8 mouse cellular contexts compared by ENCODE assay signal in the genomic region with DNA sequence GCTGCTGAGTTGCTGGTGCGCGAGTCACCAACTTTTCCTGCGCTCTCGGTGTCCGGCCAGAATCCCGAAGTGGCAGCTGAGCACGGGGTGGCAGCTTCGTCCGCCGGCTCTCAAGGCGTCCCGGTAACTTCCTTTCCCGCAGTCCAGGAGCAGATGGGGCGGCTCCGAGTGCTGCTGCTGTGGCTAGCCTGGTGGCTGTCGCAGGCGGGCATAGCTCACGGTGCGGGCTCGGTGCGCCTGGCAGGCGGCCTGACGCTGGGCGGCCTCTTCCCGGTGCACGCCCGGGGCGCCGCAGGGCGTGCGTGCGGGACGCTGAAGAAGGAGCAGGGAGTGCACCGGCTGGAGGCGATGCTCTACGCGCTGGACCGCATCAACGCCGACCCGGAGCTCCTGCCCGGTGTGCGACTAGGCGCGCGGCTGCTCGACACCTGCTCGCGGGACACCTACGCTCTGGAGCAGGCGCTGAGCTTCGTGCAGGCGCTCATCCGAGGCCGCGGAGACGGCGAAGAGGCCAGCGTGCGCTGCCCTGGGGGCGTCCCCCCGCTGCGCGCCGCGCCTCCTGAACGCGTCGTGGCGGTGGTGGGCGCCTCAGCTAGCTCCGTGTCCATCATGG. TPM values are rescaled to one million over a fixed set of nuclear protein-coding genes. Genes with fewer than 3 reads are reported as not detected.
DNase-seq lines count a peak whose midpoint lies in the region; ATAC-seq and TF ChIP-seq lines count a peak whose summit lies in the region.

No protein-coding gene starts in this region.

- H3K4me3 ChIP-seq in G1E (ENCODE audit: low read depth, low read length), result peak overlapping the region; percentile 28; the same call in 1 of the 2 replicates
- peak overlapping the region; percentile 36 for H3K4me3 ChIP-seq in forebrain, embryonic 11.5 days (ENCODE audit: low read depth, low read length)
- H3K4me3 ChIP-seq in kidney, embryonic 16.5 days (ENCODE audit: low read length), result peak overlapping the region; percentile 47
- H3K4me3 ChIP-seq in midbrain, postnatal 0 days (ENCODE audit: low read depth, low read length), result peak overlapping the region; percentile 49

- H3K27me3 ChIP-seq in G1E (ENCODE audit: insufficient read depth, low read length), result no peaks in the 10 kb centered on the region
- H3K27me3 ChIP-seq in forebrain, embryonic 11.5 days (ENCODE audit: control insufficient read depth, insufficient read depth, low read length), result peaks cover 48% of the 10 kb centered on the region
- H3K27me3 ChIP-seq in kidney, embryonic 16.5 days (ENCODE audit: insufficient read depth, low read length), result peaks cover 52% of the 10 kb centered on the region
- peaks cover 49% of the 10 kb centered on the region for H3K27me3 ChIP-seq in midbrain, postnatal 0 days (ENCODE audit: insufficient read depth, low read length)

- no peaks in the 10 kb centered on the region for H3K4me1 ChIP-seq in G1E (ENCODE audit: insufficient read depth, low read depth, low read length)
- peaks cover 9% of the 10 kb centered on the region for H3K4me1 ChIP-seq in forebrain, embryonic 11.5 days (replicated peaks; ENCODE audit: control insufficient read depth, insufficient read depth, low read length)
- H3K4me1 ChIP-seq in kidney, embryonic 16.5 days (ENCODE audit: insufficient read depth, low read length), result peaks cover 9% of the 10 kb centered on the region
- H3K4me1 ChIP-seq in midbrain, postnatal 0 days (ENCODE audit: insufficient read depth, low read length), result peaks cover 13% of the 10 kb centered on the region

- H3K9me3 ChIP-seq in G1E (replicated peaks), result peaks cover 85% of the 10 kb centered on the region
- no peaks in the 10 kb centered on the region for H3K9me3 ChIP-seq in forebrain, embryonic 11.5 days (ENCODE audit: control insufficient read depth, low read length)
- H3K9me3 ChIP-seq in kidney, embryonic 16.5 days (ENCODE audit: low read length), result no peaks in the 10 kb centered on the region
- no peaks in the 10 kb centered on the region for H3K9me3 ChIP-seq in midbrain, postnatal 0 days (ENCODE audit: low read length)

- no peak for ATAC-seq in G1E (ENCODE audit: extremely low read depth, insufficient number of reproducible peaks, low FRiP score, poor library complexity, severe bottlenecking)
- ATAC-seq in forebrain, embryonic 11.5 days (replicated peaks; ENCODE audit: low FRiP score), result no peak
- peak; percentile 69 for ATAC-seq in kidney, embryonic 16.5 days (ENCODE audit: low FRiP score, low TSS enrichment)
- peak; percentile 23; the same call in 1 of the 2 replicates for ATAC-seq in midbrain, postnatal 0 days (ENCODE audit: low FRiP score)

- H3K4me2 ChIP-seq in forebrain, embryonic 11.5 days (ENCODE audit: low read depth, low read length, severe bottlenecking), result peak overlapping the region; percentile 75
- H3K4me2 ChIP-seq in kidney, embryonic 16.5 days (replicated peaks; ENCODE audit: low read depth, low read length), result peak overlapping the region; percentile 76
- H3K4me2 ChIP-seq in midbrain, postnatal 0 days (ENCODE audit: low read depth, low read length, poor library complexity, severe bottlenecking), result peak overlapping the region; percentile 94

- 0% methylated on average over 60 of the region's 72 CpGs for WGBS in forebrain, embryonic 11.5 days
- WGBS in kidney, embryonic 16.5 days, result under 1% methylated on average over 70 of the region's 72 CpGs
- under 1% methylated on average over 59 of the region's 72 CpGs for WGBS in midbrain, postnatal 0 days

- 0 out of 2 replicates have a peak overlapping the region, but pooled peaks have one; percentile 32 for H3K9ac ChIP-seq in forebrain, embryonic 11.5 days (ENCODE audit: low read length)
- peak overlapping the region; percentile 39; the same call in 1 of the 2 replicates for H3K9ac ChIP-seq in kidney, embryonic 16.5 days (replicated peaks; ENCODE audit: low read length)
- no peak overlapping the region; the same call in 1 of the 2 replicates for H3K9ac ChIP-seq in midbrain, postnatal 0 days (replicated peaks; ENCODE audit: low read length, poor library complexity, severe bottlenecking)

- no peak overlapping the region for H3K27ac ChIP-seq in forebrain, embryonic 11.5 days (ENCODE audit: low read depth, low read length)
- no peak overlapping the region for H3K27ac ChIP-seq in kidney, embryonic 16.5 days (ENCODE audit: low read length)
- H3K27ac ChIP-seq in midbrain, postnatal 0 days (ENCODE audit: low read depth, low read length), result no peak overlapping the region

- no peak for TF ChIP-seq CTCF in G1E (IDR thresholded peaks at IDR 0.05; ENCODE audit: low read depth, low read length)
- no peak for TF ChIP-seq CTCF in midbrain, postnatal 0 days (IDR thresholded peaks at IDR 0.05)

- no peaks in the 10 kb centered on the region for H3K36me3 ChIP-seq in G1E (replicated peaks)
- H3K36me3 ChIP-seq in forebrain, embryonic 11.5 days (ENCODE audit: control insufficient read depth, insufficient read depth, low read length), result no peaks in the 10 kb centered on the region
- H3K36me3 ChIP-seq in kidney, embryonic 16.5 days (ENCODE audit: insufficient read depth, low read length), result no peaks in the 10 kb centered on the region
- no peaks in the 10 kb centered on the region for H3K36me3 ChIP-seq in midbrain, postnatal 0 days (ENCODE audit: insufficient read depth, low read length)

- peak; percentile 11 for DNase-seq in kidney, adult 18-20 months
- DNase-seq in kidney, adult 11 months, result no peak
- no peak for DNase-seq in G1E (ENCODE audit: low spot score)
- DNase-seq in forebrain, embryonic 11.5 days (ENCODE audit: low spot score), result peak; percentile 63
- no peak for DNase-seq in midbrain, postnatal 0 days (ENCODE audit: low spot score)
- no peak for DNase-seq in gastrocnemius, adult 8-10 months (ENCODE audit: low spot score in 2 of 2)
- no peak for DNase-seq in c-Kit-positive CD71-positive TER-119-positive erythroid progenitor cells, embryonic 14.5 days (ENCODE audit: low spot score)

RNA-seq across cellular contexts. Expression of gene Grm6, which starts 0.6 kb away (rescaled TPM):
- total RNA-seq in G1E (2014; fragmentation: Nextera tagmentation) (not detected in 2 replicates), G1E (2017) (0.05 TPM in 1 of 2 replicates, not detected in the other)
- 0.01 TPM in 1 of 2 replicates, not detected in the other for polyA plus RNA-seq in G1E (2012)
- polyA plus RNA-seq in forebrain, embryonic 11.5 days (2014; fragmentation: Nextera tagmentation; extraction: Ambion mirVana), result not detected in 2 replicates
- polyA plus RNA-seq in kidney, embryonic 16.5 days (2015; fragmentation: Nextera tagmentation; extraction: Ambion mirVana), result 0.10 TPM in 1 of 2 replicates, not detected in the other
- total RNA-seq in midbrain, postnatal 0 days (2014; rRNA removed), result not detected in 2 replicates
- not detected in 2 replicates for polyA plus RNA-seq in midbrain, postnatal 0 days (2015; fragmentation: Nextera tagmentation; extraction: Ambion mirVana)
- total RNA-seq in gastrocnemius, adult 8-10 months (2022), result not detected

RNA-seq across cellular contexts. Expression of gene Zfp879, which starts 9.7 kb away (rescaled TPM):
- not detected in 2 replicates for total RNA-seq in G1E (2014; fragmentation: Nextera tagmentation)
- 0.05 TPM in 1 of 2 replicates, not detected in the other for total RNA-seq in G1E (2017)
- polyA plus RNA-seq in G1E (2012), result not detected in 2 replicates
- polyA plus RNA-seq in forebrain, embryonic 11.5 days (2014; fragmentation: Nextera tagmentation; extraction: Ambion mirVana), result 0.79 and 1.3 TPM in 2 replicates
- polyA plus RNA-seq in kidney, embryonic 16.5 days (2015; fragmentation: Nextera tagmentation; extraction: Ambion mirVana), result 0.72 and 1.0 TPM in 2 replicates
- total RNA-seq in midbrain, postnatal 0 days (2014; rRNA removed), result 2.7 and 4.1 TPM in 2 replicates
- 1.2 and 1.4 TPM in 2 replicates for polyA plus RNA-seq in midbrain, postnatal 0 days (2015; fragmentation: Nextera tagmentation; extraction: Ambion mirVana)
- total RNA-seq in gastrocnemius, adult 8-10 months (2022), result 1 to 10 TPM; 2.1 to 2.4 (median 2.2) TPM

RNA-seq across cellular contexts. Expression of gene Zfp354c, which starts 23.6 kb away (rescaled TPM):
- total RNA-seq in G1E (2014; fragmentation: Nextera tagmentation) (not detected in 2 replicates), G1E (2017) (under 0.01 and 0.12 TPM in 2 replicates)
- not detected in 2 replicates for polyA plus RNA-seq in G1E (2012)
- 37.7 and 41.7 TPM in 2 replicates for polyA plus RNA-seq in forebrain, embryonic 11.5 days (2014; fragmentation: Nextera tagmentation; extraction: Ambion mirVana)
- polyA plus RNA-seq in kidney, embryonic 16.5 days (2015; fragmentation: Nextera tagmentation; extraction: Ambion mirVana), result 27.6 and 29.3 TPM in 2 replicates
- total RNA-seq in midbrain, postnatal 0 days (2014; rRNA removed), result 41.9 and 44.6 TPM in 2 replicates
- polyA plus RNA-seq in midbrain, postnatal 0 days (2015; fragmentation: Nextera tagmentation; extraction: Ambion mirVana), result 34.1 and 38.3 TPM in 2 replicates
- total RNA-seq in gastrocnemius, adult 8-10 months (2022), result 1 to 10 TPM; 3.1 to 4.4 (median 3.6) TPM

RNA-seq across cellular contexts. Expression of gene Zfp454, which starts 36.4 kb away (rescaled TPM):
- not detected in 2 replicates for total RNA-seq in G1E (2014; fragmentation: Nextera tagmentation)
- total RNA-seq in G1E (2017), result 0.11 TPM in 1 of 2 replicates, not detected in the other
- polyA plus RNA-seq in G1E (2012), result not detected in 2 replicates
- 15.5 and 17.1 TPM in 2 replicates for polyA plus RNA-seq in forebrain, embryonic 11.5 days (2014; fragmentation: Nextera tagmentation; extraction: Ambion mirVana)
- 8.6 and 9.6 TPM in 2 replicates for polyA plus RNA-seq in kidney, embryonic 16.5 days (2015; fragmentation: Nextera tagmentation; extraction: Ambion mirVana)
- total RNA-seq in midbrain, postnatal 0 days (2014; rRNA removed), result 7.2 and 8.0 TPM in 2 replicates
- 7.5 and 8.0 TPM in 2 replicates for polyA plus RNA-seq in midbrain, postnatal 0 days (2015; fragmentation: Nextera tagmentation; extraction: Ambion mirVana)
- 1 to 10 TPM; 1.8 to 2.1 (median 1.9) TPM for total RNA-seq in gastrocnemius, adult 8-10 months (2022)

Comparison
In these comparisons a context has a peak if more than half of its experiments do, and no peak if none do; other contexts are left out.
1. DNase-seq: peak in kidney, adult 18-20 months (single experiment) and forebrain, embryonic 11.5 days (single experiment); none in kidney, adult 11 months (single experiment), G1E (single experiment), midbrain, postnatal 0 days (single experiment), gastrocnemius, adult 8-10 months (0 of 2) and c-Kit-positive CD71-positive TER-119-positive erythroid progenitor cells, embryonic 14.5 days (single experiment).
2. ATAC-seq: peak in kidney, embryonic 16.5 days (single experiment) and midbrain, postnatal 0 days (single experiment); none in G1E (single experiment) and forebrain, embryonic 11.5 days (single experiment).
3. RNA of gene Zfp354c, which starts 23.6 kb away (polyA plus RNA-seq): 37.7 to 41.7 TPM in forebrain, embryonic 11.5 days, 34.1 to 38.3 TPM in midbrain, postnatal 0 days and 27.6 to 29.3 TPM in kidney, embryonic 16.5 days; not detected in G1E; every median in the first group is over 10 times any median in the second.
4. Peak in every context shown above with its lines, with median percentiles within 50 percentile points of each other: H3K4me3 ChIP-seq and H3K4me2 ChIP-seq.